Mouse (Mus musculus): ENCODE measurements around the gene Adgrg2. TPM values are rescaled to one million over a fixed set of nuclear protein-coding genes. Genes with fewer than 3 reads are reported as not detected.

Gene Adgrg2
- polyA plus RNA-seq, 1 experiment from 2014 or later, result 0.83 TPM

DNA sequence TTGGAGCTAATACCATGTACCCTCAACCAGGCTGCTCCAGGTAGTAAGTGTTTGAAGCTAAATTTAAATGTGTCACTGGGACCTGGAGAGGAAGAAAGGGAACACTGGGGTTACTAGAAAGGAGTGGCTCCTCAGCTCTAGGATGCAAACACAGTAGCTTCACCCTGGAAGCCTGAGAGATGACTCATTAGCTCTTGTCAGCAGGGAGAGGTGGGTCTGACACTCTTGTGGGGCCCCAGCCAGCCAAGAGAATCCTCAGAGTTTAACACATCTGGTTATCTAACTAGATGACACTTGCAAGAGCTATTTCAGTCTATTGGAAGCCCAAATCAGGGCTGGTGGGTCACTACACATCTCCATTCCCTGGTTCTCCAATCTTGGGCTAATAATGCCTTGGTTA, 50.8 kb downstream of the Adgrg2 start:
- H3K4me2 ChIP-seq, result no peak overlapping the region
- H3K36me3 ChIP-seq, result no peaks in the 10 kb centered on the region
- H3K27me3 ChIP-seq, result peaks cover 10% of the 10 kb centered on the region; the same call in 1 of the 2 replicates
- H3K4me3 ChIP-seq, result no peak overlapping the region
- H3K9me3 ChIP-seq, result no peaks in the 10 kb centered on the region
- no peak overlapping the region for H3K27ac ChIP-seq
- no peak overlapping the region for H3K9ac ChIP-seq
- ATAC-seq (ENCODE audit: low FRiP score), result no peak
- H3K4me1 ChIP-seq (replicated peaks), result no peaks in the 10 kb centered on the region

DNA sequence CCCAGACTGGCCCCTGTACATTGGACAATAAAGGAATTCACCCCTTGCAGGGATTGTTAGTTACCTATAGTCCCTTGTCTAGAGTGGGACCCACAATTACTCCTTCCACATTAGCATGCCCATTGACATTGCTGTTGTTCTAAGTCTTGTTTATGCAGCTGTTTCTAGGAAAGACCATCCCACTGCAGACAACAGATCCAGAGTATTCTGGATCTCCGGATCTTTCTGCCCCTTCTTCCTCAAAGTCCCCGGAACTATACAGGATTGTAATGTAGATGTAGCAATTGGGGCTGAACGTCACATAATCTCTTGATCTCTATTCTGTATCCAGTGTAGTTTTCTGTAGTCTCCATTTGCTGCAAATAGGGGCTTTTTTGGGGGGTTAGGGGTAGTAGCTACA, 57.9 kb downstream of the Adgrg2 start:
- H3K9ac ChIP-seq, result no peak overlapping the region
- H3K4me3 ChIP-seq, result no peak overlapping the region
- no peak overlapping the region for H3K4me2 ChIP-seq
- no peak overlapping the region for H3K27ac ChIP-seq
- H3K4me1 ChIP-seq (replicated peaks), result no peaks in the 10 kb centered on the region
- 88% methylated on average over 3 of the region's 3 CpGs for WGBS
- no peaks in the 10 kb centered on the region for H3K9me3 ChIP-seq
- peaks cover 14% of the 10 kb centered on the region for H3K27me3 ChIP-seq
- no peak for ATAC-seq (ENCODE audit: low FRiP score)
- no peaks in the 10 kb centered on the region for H3K36me3 ChIP-seq

DNA sequence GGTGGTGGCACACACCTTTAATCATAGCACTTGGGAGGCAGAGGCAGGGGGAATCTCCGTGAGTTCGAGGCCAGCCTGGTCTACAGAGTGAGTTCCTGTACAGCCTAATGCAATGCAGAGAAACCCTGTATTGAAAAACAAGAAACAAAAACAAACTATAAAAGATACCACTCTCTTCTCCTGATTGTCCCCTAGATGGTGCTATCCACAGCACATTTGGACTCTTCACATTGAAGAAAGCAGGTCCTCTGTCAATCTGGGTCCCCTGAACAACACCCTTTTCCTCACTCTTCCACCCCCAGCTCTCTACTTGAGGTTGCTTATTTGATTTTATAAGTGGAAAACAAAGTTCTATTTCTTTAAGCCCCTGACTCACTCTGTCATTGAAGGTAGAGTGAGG, 58.9 kb downstream of the Adgrg2 start:
- no peak overlapping the region for H3K4me3 ChIP-seq
- no peaks in the 10 kb centered on the region for H3K4me1 ChIP-seq (replicated peaks)
- no peak for ATAC-seq (ENCODE audit: low FRiP score)
- H3K27ac ChIP-seq, result no peak overlapping the region
- H3K36me3 ChIP-seq, result no peaks in the 10 kb centered on the region
- no peaks in the 10 kb centered on the region for H3K9me3 ChIP-seq
- peaks cover 17% of the 10 kb centered on the region for H3K27me3 ChIP-seq
- H3K4me2 ChIP-seq, result no peak overlapping the region
- no peak overlapping the region for H3K9ac ChIP-seq
- 67% methylated on average over 2 of the region's 2 CpGs for WGBS

DNA sequence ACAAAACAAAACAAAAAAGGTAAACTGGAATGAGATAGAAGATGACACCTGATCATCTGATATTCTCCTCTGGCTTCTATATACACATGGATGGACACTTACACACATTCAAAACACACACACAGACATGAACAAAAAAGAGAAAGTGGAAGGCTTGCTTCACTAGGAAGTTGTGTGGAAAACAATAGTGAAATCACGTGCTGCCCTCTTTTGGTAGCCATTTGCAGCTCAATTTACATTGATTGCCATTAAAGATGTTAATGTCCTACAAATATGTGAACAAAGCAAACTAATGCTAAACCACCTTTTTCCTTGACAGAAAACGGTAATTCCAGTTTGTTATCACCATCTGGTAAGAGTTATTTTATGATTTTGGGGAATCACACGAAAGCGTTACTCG, 65.2 kb downstream of the Adgrg2 start:
- Histone ChIP-seq H3K4me3 (no peak overlapping the region), H3K36me3 (no peaks in the 10 kb centered on the region), H3K4me1 (replicated peaks) (no peaks in the 10 kb centered on the region), H3K9me3 (no peaks in the 10 kb centered on the region), H3K27ac (no peak overlapping the region), H3K9ac (no peak overlapping the region), H3K4me2 (no peak overlapping the region), H3K27me3 (peaks cover 6% of the 10 kb centered on the region; the same call in 1 of the 2 replicates)
- ATAC-seq (ENCODE audit: low FRiP score), result no peak
- 78% methylated on average over 5 of the region's 5 CpGs for WGBS

DNA sequence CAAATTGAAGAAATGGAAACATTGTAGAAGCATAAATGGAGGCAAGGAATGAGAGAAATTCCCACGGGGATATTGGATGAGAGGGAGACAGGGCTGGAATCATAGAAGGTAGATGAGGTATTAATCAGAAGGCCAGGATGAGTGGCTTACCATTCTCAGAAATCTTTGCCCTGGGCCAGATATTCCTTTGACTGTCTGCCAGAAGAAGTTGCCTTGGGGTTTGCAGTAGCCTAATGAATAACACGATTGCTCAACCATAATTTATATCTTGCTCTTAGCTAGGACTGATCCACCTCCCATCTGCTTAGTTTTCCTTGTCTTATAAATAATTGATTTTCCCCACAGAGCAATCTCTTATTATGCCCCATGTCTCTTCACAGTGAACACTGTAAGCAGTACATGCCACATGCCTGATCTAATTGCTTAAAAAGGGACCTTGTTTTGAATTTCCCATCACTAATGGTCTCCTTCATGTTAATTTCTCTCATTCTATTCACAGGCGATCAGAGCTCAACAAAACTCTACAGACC, 80.8 kb downstream of the Adgrg2 start:
- Histone ChIP-seq H3K9ac (no peak overlapping the region), H3K27ac (no peak overlapping the region), H3K9me3 (no peaks in the 10 kb centered on the region), H3K36me3 (no peaks in the 10 kb centered on the region), H3K4me2 (no peak overlapping the region), H3K4me3 (no peak overlapping the region), H3K4me1 (replicated peaks) (no peaks in the 10 kb centered on the region), H3K27me3 (0 out of 2 replicates have a peak, but pooled peaks cover 12% of the 10 kb centered on the region)
- WGBS, result 83% methylated on average over 3 of the region's 3 CpGs
- ATAC-seq (ENCODE audit: low FRiP score), result no peak

DNA sequence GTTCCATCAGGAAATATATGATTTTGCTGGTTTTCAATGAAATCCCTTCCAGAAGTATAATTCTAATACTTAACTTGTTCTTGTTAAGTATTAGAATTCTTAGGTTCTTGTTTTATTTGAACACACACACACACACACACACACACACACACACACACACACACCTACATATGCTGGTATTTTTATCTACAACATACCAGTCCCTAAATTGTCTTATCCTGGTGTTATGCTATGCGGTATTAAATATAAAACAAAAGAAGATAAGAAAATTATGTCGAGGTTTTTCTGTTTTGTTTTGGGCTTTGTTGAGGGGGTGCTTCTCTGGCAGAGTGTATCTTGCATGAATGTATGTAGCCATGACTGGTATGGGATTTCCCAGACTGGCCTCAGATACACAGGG, 99.3 kb downstream of the Adgrg2 start:
- Histone ChIP-seq H3K4me1 (replicated peaks) (no peaks in the 10 kb centered on the region), H3K27me3 (peaks cover 32% of the 10 kb centered on the region; the same call in 1 of the 2 replicates), H3K4me2 (no peak overlapping the region), H3K4me3 (no peak overlapping the region), H3K27ac (no peak overlapping the region), H3K9ac (no peak overlapping the region), H3K9me3 (no peaks in the 10 kb centered on the region), H3K36me3 (no peaks in the 10 kb centered on the region)
- ATAC-seq (ENCODE audit: low FRiP score), result no peak
- 81% methylated on average over 2 of the region's 2 CpGs for WGBS

DNA sequence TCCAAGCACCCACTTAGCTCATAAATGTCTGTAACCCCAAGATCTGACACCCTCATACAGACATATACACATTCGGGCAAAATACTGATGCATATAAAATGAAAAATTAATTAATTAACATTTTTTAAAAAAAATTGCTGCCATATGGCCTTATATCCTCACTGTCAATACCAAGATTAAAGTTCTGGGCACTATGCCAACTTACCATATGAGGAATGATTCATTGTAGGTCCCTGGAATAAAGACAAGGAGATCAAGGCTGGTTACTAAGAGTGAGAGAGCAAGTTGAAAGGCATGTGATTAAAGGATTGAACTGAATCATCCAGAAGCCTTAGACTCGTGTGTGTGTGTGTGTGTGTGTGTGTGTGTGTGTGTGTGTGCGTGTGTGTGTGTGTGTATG, 103.8 kb downstream of the Adgrg2 start:
- Histone ChIP-seq H3K4me2 (no peak overlapping the region), H3K4me3 (no peak overlapping the region), H3K4me1 (replicated peaks) (no peaks in the 10 kb centered on the region), H3K27me3 (peaks cover 36% of the 10 kb centered on the region; the same call in 1 of the 2 replicates), H3K9ac (no peak overlapping the region), H3K27ac (no peak overlapping the region), H3K9me3 (no peaks in the 10 kb centered on the region), H3K36me3 (no peaks in the 10 kb centered on the region)
- ATAC-seq (ENCODE audit: low FRiP score), result no peak
- WGBS, result 52% methylated on average over 3 of the region's 3 CpGs

DNA sequence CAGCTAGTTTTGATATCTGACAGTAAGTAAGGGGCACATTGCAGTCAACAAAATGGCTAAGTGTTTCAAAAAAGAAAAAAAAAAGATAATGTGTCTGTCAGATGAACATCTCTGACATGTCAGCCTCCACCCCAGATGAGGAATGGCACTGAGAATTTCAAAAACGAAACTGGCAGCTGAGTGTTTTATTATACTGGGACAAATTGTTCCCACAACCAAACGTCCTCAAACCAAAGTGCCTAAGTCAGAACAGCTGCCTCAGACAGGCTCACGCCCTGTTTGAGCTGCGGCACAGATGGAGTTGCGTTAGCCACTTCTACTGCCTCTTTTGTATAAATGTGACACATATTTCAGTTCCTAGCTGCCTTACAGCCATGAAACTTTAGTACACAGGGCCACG, 104.4 kb downstream of the Adgrg2 start:
- Histone ChIP-seq H3K9ac (no peak overlapping the region), H3K4me3 (no peak overlapping the region), H3K4me2 (no peak overlapping the region), H3K27me3 (peaks cover 36% of the 10 kb centered on the region; the same call in 1 of the 2 replicates), H3K36me3 (no peaks in the 10 kb centered on the region), H3K4me1 (replicated peaks) (no peaks in the 10 kb centered on the region), H3K27ac (no peak overlapping the region), H3K9me3 (no peaks in the 10 kb centered on the region)
- no peak for ATAC-seq (ENCODE audit: low FRiP score)
- 80% methylated on average over 6 of the region's 6 CpGs for WGBS

DNA sequence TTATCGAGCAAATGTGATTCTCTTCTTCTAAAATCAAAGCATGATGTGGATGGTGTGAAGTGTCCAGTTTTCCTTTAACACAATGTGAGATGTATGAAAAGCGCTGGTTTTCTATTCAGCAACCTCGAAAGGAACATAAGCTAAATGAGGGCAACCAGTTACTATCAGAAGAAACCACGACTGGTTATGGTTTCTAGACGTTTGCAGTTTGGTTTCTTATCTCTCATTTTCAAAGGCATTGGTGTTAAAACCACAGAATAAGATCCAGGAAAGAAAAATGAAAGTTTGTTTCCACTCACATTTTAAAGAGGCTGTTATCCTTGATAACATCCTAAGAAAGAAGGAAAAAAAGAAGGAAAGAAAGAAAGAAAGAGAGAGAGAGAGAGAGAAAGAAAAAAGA, 106.0 kb downstream of the Adgrg2 start:
- 75% methylated on average over 5 of the region's 5 CpGs for WGBS
- Histone ChIP-seq H3K27ac (no peak overlapping the region), H3K4me1 (replicated peaks) (no peaks in the 10 kb centered on the region), H3K9ac (no peak overlapping the region), H3K9me3 (no peaks in the 10 kb centered on the region), H3K4me3 (no peak overlapping the region), H3K4me2 (no peak overlapping the region), H3K36me3 (no peaks in the 10 kb centered on the region), H3K27me3 (peaks cover 35% of the 10 kb centered on the region; the same call in 1 of the 2 replicates)
- ATAC-seq (ENCODE audit: low FRiP score), result no peak

DNA sequence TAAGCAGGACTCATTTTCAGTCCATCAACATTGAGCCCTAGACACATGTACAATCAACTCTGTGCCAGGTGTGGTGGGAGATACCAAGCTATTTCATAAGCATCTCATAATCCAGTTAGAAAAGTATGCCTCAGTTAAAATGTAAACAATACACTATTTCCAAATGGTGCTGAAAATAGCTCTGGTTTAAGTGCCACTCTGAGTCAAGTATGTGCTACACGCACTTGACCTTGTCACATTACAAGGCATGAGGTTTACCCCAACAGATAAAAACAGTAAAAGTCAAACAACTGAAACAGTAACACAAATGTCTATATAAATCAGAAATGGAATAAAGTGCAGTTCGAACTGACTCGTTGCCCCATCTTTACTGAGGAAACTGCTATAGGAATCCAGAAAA, 110.6 kb downstream of the Adgrg2 start:
- H3K4me3 ChIP-seq, result no peak overlapping the region
- peaks cover 7% of the 10 kb centered on the region for H3K4me1 ChIP-seq (replicated peaks)
- H3K27me3 ChIP-seq, result peaks cover 39% of the 10 kb centered on the region; the same call in 1 of the 2 replicates
- ATAC-seq (ENCODE audit: low FRiP score), result no peak
- H3K9ac ChIP-seq, result no peak overlapping the region
- WGBS, result 89% methylated on average over 3 of the region's 3 CpGs
- no peak overlapping the region for H3K27ac ChIP-seq
- no peak overlapping the region for H3K4me2 ChIP-seq
- no peaks in the 10 kb centered on the region for H3K36me3 ChIP-seq
- H3K9me3 ChIP-seq, result no peaks in the 10 kb centered on the region

DNA sequence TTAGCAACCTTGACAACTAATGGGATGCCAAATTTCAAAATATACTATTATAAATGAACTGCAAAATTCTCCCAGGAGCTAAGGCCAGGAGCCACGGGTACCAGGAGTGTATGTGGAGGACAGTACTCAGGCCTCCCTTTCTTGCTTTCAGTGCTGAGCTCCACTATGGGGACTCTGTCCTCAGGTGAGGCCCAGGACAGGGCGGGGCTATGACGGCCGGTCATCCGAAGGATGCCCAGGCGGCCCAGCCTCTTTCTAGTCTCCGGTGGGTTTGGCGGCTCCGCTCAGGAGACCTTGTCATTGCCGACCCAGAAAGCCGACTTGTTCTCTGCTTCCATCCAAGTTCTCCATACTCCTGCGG, 111.2 kb downstream of the Adgrg2 start:
- peak overlapping the region; percentile 70 for H3K9ac ChIP-seq
- H3K9me3 ChIP-seq, result no peaks in the 10 kb centered on the region
- H3K4me2 ChIP-seq, result peak overlapping the region; percentile 53
- peak; percentile 86 for ATAC-seq (ENCODE audit: low FRiP score)
- 20% methylated on average over 12 of the region's 12 CpGs for WGBS
- H3K4me3 ChIP-seq, result peak overlapping the region; percentile 53
- peaks cover 36% of the 10 kb centered on the region; the same call in 1 of the 2 replicates for H3K27me3 ChIP-seq
- peak overlapping the region; percentile 84 for H3K27ac ChIP-seq
- no peaks in the 10 kb centered on the region for H3K36me3 ChIP-seq
- peaks cover 7% of the 10 kb centered on the region for H3K4me1 ChIP-seq (replicated peaks)

DNA sequence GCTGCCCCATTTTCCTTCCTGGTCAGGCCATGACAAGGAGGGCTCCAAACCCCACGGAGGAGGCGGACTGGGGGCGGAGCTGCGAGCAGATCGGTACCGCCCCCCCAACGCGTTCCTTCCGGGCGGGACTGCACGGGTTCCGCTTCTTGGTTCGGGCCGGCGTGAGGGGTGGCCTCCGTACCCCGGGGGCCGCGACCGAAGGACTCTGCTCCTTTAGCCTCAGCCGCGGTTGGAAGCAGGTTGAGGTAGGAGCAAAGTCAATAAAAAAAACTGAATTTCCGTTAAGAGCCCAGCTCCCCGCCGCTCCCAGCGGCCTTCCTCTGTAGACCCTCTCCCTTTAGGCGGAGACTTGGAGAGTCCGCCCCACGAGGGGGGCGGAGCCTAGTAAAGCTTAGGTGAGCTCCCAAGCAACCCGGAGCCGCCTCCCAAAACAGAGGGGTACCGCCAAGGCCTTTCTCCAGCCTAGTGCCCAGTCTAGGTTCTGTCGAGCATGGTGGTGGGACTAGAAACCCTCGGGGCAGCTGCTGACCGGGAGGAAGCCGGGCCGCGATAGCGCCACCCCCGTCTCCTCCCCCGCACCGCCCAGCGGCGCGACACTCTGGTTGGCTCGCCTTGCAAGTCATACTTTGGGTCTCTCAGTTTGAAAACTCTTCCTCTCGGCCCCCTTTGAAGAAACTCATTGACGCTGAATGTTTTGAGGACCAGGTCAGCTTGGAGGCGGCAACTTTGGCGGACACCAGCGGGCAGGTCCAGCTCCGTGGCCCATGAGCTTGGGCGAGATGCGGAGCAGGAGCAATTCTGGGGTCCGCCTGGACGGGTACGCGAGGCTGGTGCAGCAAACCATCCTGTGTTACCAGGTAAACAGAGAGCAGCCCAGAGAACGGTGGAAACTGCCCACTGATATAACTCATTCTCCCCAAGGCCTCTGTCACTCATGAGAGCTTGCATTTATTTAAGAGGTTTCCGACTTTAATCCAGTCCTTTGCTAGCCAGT, 111.9 kb downstream of the Adgrg2 start, which contains the start of gene Phka2:
Phka2 (plus strand) TSS at position 119 of the 994 bp plus-strand sequence.
- ATAC-seq (ENCODE audit: low FRiP score), result peak; percentile 100
- Histone ChIP-seq H3K9ac (peak within 1 kb of the TSS; percentile 70), H3K36me3 (no peaks in the 10 kb centered on the region), H3K9me3 (no peaks in the 10 kb centered on the region), H3K27ac (peak within 1 kb of the TSS; percentile 84), H3K4me3 (peak within 1 kb of the TSS; percentile 53), H3K27me3 (peaks cover 32% of the 10 kb centered on the region; the same call in 1 of the 2 replicates), H3K4me1 (replicated peaks) (peaks cover 7% of the 10 kb centered on the region), H3K4me2 (peak within 1 kb of the TSS; percentile 62)
- 18% methylated on average over 56 of the region's 61 CpGs for WGBS
